Mouse (Mus musculus): Measurements from ENCODE around the gene Nt5c1a.
"Not testable (repeated sequence)": the region's sequence is repeated elsewhere in the genome, so short reads cannot be mapped to it uniquely, and the experiment has no call there.

Gene Nt5c1a

GRCm38 (mm10) chr4:123201186-123202093 lies at the start of gene Nt5c1a:
Gene Nt5c1a (plus strand): TSS chr4:123201504.
- DNase-seq (ENCODE audit: low read depth, low spot score): no peak

- DNase-seq (ENCODE audit: low read depth, low spot score): no peak
These were observed 49.3 kb upstream of the Nt5c1a start for GRCm38 (mm10) chr4:123152003-123152402.

- no peak for DNase-seq (ENCODE audit: low read depth, low spot score)
These were observed 48.3 kb upstream of the Nt5c1a start for GRCm38 (mm10) chr4:123152976-123153375.

GRCm38 (mm10) chr4:123155004-123155403 lies 46.3 kb upstream of the Nt5c1a start:
- DNase-seq (ENCODE audit: low read depth, low spot score): peak; percentile 38

GRCm38 (mm10) chr4:123155427-123155826 lies 45.9 kb upstream of the Nt5c1a start:
- DNase-seq (ENCODE audit: low read depth, low spot score): no peak

- DNase-seq (ENCODE audit: low read depth, low spot score): no peak
These were observed 45.5 kb upstream of the Nt5c1a start for GRCm38 (mm10) chr4:123155840-123156239.

GRCm38 (mm10) chr4:123160571-123160970 lies 40.7 kb upstream of the Nt5c1a start:
- no peak for DNase-seq (ENCODE audit: low read depth, low spot score)

GRCm38 (mm10) chr4:123161251-123161650 lies 40.1 kb upstream of the Nt5c1a start:
- DNase-seq (ENCODE audit: low read depth, low spot score): not testable (repeated sequence)

- DNase-seq (ENCODE audit: low read depth, low spot score): no peak
These were observed 38.9 kb upstream of the Nt5c1a start for GRCm38 (mm10) chr4:123162305-123162917.

GRCm38 (mm10) chr4:123164157-123164556 lies 37.1 kb upstream of the Nt5c1a start:
- no peak for DNase-seq (ENCODE audit: low read depth, low spot score)

- DNase-seq (ENCODE audit: low read depth, low spot score): no peak
These were observed 29.5 kb upstream of the Nt5c1a start for GRCm38 (mm10) chr4:123171811-123172210.

- DNase-seq (ENCODE audit: low read depth, low spot score): no peak
These were observed 18.7 kb upstream of the Nt5c1a start, which contains the start of gene Hpcal4 for GRCm38 (mm10) chr4:123182328-123183238. Gene Hpcal4 (plus strand): TSS chr4:123183227.

- DNase-seq (ENCODE audit: low read depth, low spot score): peak; percentile 69
These were observed 17.9 kb upstream of the Nt5c1a start for GRCm38 (mm10) chr4:123183239-123184056.

GRCm38 (mm10) chr4:123184816-123185215 lies 16.5 kb upstream of the Nt5c1a start:
- DNase-seq (ENCODE audit: low read depth, low spot score): no peak

GRCm38 (mm10) chr4:123192336-123192735 lies 9.0 kb upstream of the Nt5c1a start:
- no peak for DNase-seq (ENCODE audit: low read depth, low spot score)

- no peak for DNase-seq (ENCODE audit: low read depth, low spot score)
These were observed 7.5 kb upstream of the Nt5c1a start for GRCm38 (mm10) chr4:123193791-123194190.

GRCm38 (mm10) chr4:123196695-123197094 lies 4.6 kb upstream of the Nt5c1a start:
- DNase-seq (ENCODE audit: low read depth, low spot score): no peak

GRCm38 (mm10) chr4:123200771-123201185 lies 526 bp upstream of the Nt5c1a start:
- DNase-seq (ENCODE audit: low read depth, low spot score): no peak

GRCm38 (mm10) chr4:123202094-123202420 lies 753 bp downstream of the Nt5c1a start:
- no peak for DNase-seq (ENCODE audit: low read depth, low spot score)

- no peak for DNase-seq (ENCODE audit: low read depth, low spot score)
These were observed 6.0 kb downstream of the Nt5c1a start for GRCm38 (mm10) chr4:123207337-123207736.

- no peak for DNase-seq (ENCODE audit: low read depth, low spot score)
These were observed 9.7 kb downstream of the Nt5c1a start for GRCm38 (mm10) chr4:123210996-123211395.

Data from embryo, embryonic 11.5 days (tissue).